Mouse (Mus musculus): ENCODE results near the gene Gm10985.

The Gm10985 gene

GRCm38 (mm10) chr3:53890619-53891540, 46.0 kb downstream of the Gm10985 start:
- H3K27me3 ChIP-seq (ENCODE audit: control insufficient read depth, insufficient read depth, low read length, poor library complexity, severe bottlenecking): no peaks in the 10 kb centered on the region
- H3K36me3 ChIP-seq (ENCODE audit: control insufficient read depth, insufficient read depth, low read length, poor library complexity, severe bottlenecking): no peaks in the 10 kb centered on the region
- no peak for DNase-seq (ENCODE audit: low read depth, low spot score)
